Mouse (Mus musculus): ENCODE results near the gene Tor1a. TPM values are rescaled to one million over a fixed set of nuclear protein-coding genes. Genes with fewer than 3 reads are reported as not detected.

Tor1a gene
- polyA plus RNA-seq (2017; shearing (Covaris generic)): 100 to 1,000 TPM in 1 of 2 experiments, 10 to 100 TPM in 1; 86.1 to 100 TPM

GRCm38 (mm10) chr2:30967352-30968327, at the start of gene Tor1a:
TSS of gene Tor1a (minus strand) at chr2:30967933.

GRCm38 (mm10) chr2:30981790-30982513, 14.2 kb upstream of the Tor1a start, which contains the start of the genes BC005624 and Usp20:
TSS of gene BC005624 (minus strand) at chr2:30982201.
TSS of gene Usp20 (plus strand) at chr2:30982279.

DNA sequence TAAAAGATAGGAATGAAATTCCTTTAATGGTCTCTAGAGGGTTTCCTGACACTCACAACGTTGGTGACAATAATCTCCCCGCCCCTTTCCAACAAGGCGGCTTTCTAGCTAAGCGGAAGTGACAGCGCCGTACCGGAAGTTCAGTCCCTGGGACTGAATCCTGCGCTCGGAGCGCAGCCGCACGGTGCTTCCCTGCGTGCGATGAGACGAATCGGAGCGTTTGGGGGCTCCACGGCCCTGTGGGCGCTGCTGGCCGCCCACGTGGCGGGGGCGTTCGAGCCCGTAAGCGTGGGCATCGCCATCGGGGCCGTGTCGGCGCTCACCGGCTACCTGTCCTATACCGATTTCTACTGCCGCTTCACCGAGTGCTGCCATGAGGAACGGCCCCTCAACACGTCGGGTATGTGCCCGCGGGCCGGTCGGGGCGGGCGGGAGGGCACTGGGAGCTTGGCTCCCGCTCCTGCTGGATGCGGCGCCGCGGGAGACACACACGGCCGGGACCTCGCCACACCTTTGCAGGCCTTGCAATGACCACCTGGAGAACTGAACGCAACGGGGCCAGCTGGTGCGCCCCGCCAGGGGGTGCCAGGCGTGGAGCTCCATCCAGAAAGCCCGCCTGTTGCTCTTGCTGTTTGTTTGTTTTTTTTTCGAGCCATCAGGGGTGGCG, 14.8 kb downstream of the Tor1a start, which contains the start of gene Tor1b:
Tor1b (plus strand) TSS at position 136 of the 667 bp plus-strand sequence.

DNA sequence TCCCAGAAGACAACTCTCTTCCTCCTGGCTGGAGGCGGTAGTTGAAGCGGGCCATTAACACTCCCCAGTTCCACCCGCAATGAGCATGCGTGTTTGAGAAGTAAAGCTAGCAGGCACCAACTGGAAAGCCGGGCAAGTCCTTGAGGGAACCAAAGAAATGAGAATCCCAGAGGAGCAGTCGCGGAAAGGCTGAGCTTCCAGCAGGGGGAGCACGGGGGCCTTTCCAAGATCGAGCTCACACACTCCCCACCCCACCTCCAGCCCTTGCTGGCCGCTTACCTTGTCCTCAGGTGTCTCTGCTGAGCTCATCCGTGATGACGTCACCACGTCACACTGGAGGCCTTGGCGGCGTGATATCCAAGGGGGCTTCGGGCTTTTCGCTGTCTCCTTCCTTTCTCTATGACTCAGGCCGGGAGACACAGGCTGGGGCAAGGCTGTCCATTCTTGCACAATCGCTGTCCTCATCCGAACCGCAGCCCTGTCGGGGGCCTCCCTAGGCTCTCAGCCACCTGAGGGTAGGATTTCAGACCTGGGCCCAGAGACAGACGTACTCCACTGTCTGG, 38.2 kb downstream of the Tor1a start, which contains the start of gene Ptges:
Ptges (minus strand) TSS at position 381 of the 563 bp plus-strand sequence.

Other genes starting within 250 kb of the Tor1a start
- 1 to 10 TPM; 2.5 to 3.1 TPM for gene 1700001O22Rik, start 164.3 kb downstream of the Tor1a start, polyA plus RNA-seq (2017; shearing (Covaris generic))
- 10 to 100 TPM; 27.8 to 32.6 TPM for gene Ntmt1, start 160.1 kb downstream of the Tor1a start, polyA plus RNA-seq (2017; shearing (Covaris generic))
- gene Asb6, start 137.6 kb downstream of the Tor1a start, polyA plus RNA-seq (2017; shearing (Covaris generic)): 10 to 100 TPM; 50.9 to 65.4 TPM
- not detected for gene Prrx2, start 133.0 kb downstream of the Tor1a start, polyA plus RNA-seq (2017; shearing (Covaris generic))
- gene Ptges, start 38.1 kb downstream of the Tor1a start, polyA plus RNA-seq (2017; shearing (Covaris generic)): 1 to 10 TPM in 1 of 2 experiments, under 1 TPM in 1; 0.28 to 1.5 TPM
- gene Tor1b, start 15.0 kb downstream of the Tor1a start, polyA plus RNA-seq (2017; shearing (Covaris generic)): 10 to 100 TPM; 27.9 to 30.6 TPM
- gene BC005624, start 14.3 kb upstream of the Tor1a start, polyA plus RNA-seq (2017; shearing (Covaris generic)): 10 to 100 TPM; 73.8 to 87.8 TPM
- gene Usp20, start 14.3 kb upstream of the Tor1a start, polyA plus RNA-seq (2017; shearing (Covaris generic)): 10 to 100 TPM; 29.4 to 39.7 TPM
- gene Fnbp1, start 174.1 kb upstream of the Tor1a start, polyA plus RNA-seq (2017; shearing (Covaris generic)): 100 to 1,000 TPM; 111 to 137 TPM
- 10 to 100 TPM; 49.4 to 53.1 TPM for gene Gpr107, start 184.4 kb upstream of the Tor1a start, polyA plus RNA-seq (2017; shearing (Covaris generic))